Mouse (Mus musculus) testis, adult 2 months (tissue): ENCODE results near the gene Ccdc148.

Experiments
- CTCF ChIP-seq: fragments of 200-500 bp; IDR thresholded peaks from 2 replicates; pipeline ENCODE4 v1.5.1; 2012; ENCODE audit warnings: low read depth, mild to moderate bottlenecking, inconsistent platforms, low read length, moderate library complexity; ENCODE audit not compliant: control insufficient read depth, insufficient read depth, insufficient replicate concordance
- POLR2A ChIP-seq: fragments of 200-500 bp; IDR thresholded peaks from 2 replicates; pipeline ENCODE4 v1.6.1; 2012; ENCODE audit warnings: low read depth, mild to moderate bottlenecking, inconsistent platforms, low read length, moderate library complexity; ENCODE audit not compliant: control insufficient read depth

- no peak for TF ChIP-seq POLR2A
- TF ChIP-seq CTCF: no peak
Measured at GRCm38 (mm10) chr2:59186122-59186521, 25.6 kb upstream of the Ccdc148 start.
